16 mouse cellular contexts compared by ENCODE assay signal in genomic region chr13:32426906-32427305, GRCm38 (mm10).
"Had no signal": no experiment of that assay in that cellular context is flagged by ENCODE, and none has a peak within 500 bp of the region (broad histone marks: within the 10 kb centered on the region; RNA-seq: fewer than 3 reads in every experiment).

No protein-coding gene starts in this region.

- H3K9ac ChIP-seq: lung, embryonic 14.5 days; midbrain, embryonic 12.5 days; neural tube, embryonic 13.5 days; neural tube, embryonic 15.5 days had no signal

- ATAC-seq: midbrain, embryonic 16.5 days had no signal

- H3K27me3 ChIP-seq: midbrain, embryonic 12.5 days; neural tube, embryonic 13.5 days; neural tube, embryonic 15.5 days had no signal

- H3K4me3 ChIP-seq: midbrain, embryonic 10.5 days; midbrain, embryonic 12.5 days; myocyte; neural tube, embryonic 13.5 days; neural tube, embryonic 15.5 days had no signal

- H3K4me2 ChIP-seq: lung, embryonic 14.5 days; midbrain, embryonic 12.5 days; neural tube, embryonic 13.5 days; neural tube, embryonic 15.5 days had no signal

- H3K27ac ChIP-seq: midbrain, embryonic 10.5 days; midbrain, embryonic 12.5 days; neural tube, embryonic 13.5 days; neural tube, embryonic 15.5 days had no signal

- H3K36me3 ChIP-seq: midbrain, embryonic 10.5 days; midbrain, embryonic 12.5 days; neural tube, embryonic 13.5 days; neural tube, embryonic 15.5 days had no signal

- H3K4me1 ChIP-seq: midbrain, embryonic 10.5 days; midbrain, embryonic 12.5 days; neural tube, embryonic 13.5 days; neural tube, embryonic 15.5 days had no signal

- H3K9me3 ChIP-seq: midbrain, embryonic 10.5 days; midbrain, embryonic 12.5 days; neural tube, embryonic 13.5 days; neural tube, embryonic 15.5 days had no signal

- DNase-seq: lung, embryonic 14.5 days; lung, postnatal 10 days; lung, postnatal 4 days; midbrain, embryonic 14.5 days; retina, postnatal 1 day; right cerebral cortex, postnatal 4 days; spleen, adult 18-20 months; thymus, adult 18-20 months; thymus, postnatal 14 days; thymus, postnatal 36 days had no signal
